Mouse (Mus musculus): Measurements from ENCODE around the gene Gm14569. TPM values are rescaled to one million over a fixed set of nuclear protein-coding genes. Genes with fewer than 3 reads are reported as not detected.

The Gm14569 gene
- total RNA-seq, 2 experiments from 2014 or later = not detected

DNA sequence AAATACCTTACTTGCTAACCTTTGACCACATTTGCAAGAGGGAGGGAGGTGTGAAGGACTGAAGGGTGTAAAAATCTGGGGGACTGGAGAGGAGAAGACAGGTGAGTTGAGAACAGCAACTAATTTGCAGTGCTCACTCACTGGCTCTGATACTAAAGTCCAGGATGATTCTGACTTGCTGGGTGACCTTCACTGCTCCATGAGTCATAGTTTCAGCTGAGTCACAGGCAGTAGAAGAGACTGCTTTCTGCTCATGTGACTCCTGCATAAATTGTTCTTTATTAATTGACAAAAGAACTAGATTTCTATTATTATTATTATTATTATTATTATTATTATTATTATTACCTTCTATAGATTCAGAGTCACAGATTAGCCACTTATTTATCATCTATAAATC lies 106.3 kb downstream of the Gm14569 start:
- DNase-seq = no peak
- intact Hi-C loops (cut with DNase I) = no loop called here

Small RNA genes lying within 50 kb of the gene (microRNA-seq; reads per million reads assigned to microRNA genes)
- 0 reads per million in 2 experiments for gene Gm44485

Other genes with a start within 250 kb of the Gm14569 start
- gene Lonrf3, start 163.5 kb downstream of the Gm14569 start, total RNA-seq (2021) = 1 to 10 TPM; 1.2 to 2.0 TPM
- not detected for gene Gm6268, start 90.5 kb downstream of the Gm14569 start, total RNA-seq (2021)
- gene Pgrmc1, start 106.4 kb upstream of the Gm14569 start, total RNA-seq (2021) = 1 to 10 TPM; 6.4 to 8.0 TPM
- gene Akap17b, start 153.6 kb upstream of the Gm14569 start, total RNA-seq (2021) = 1 to 10 TPM; 1.7 to 1.8 TPM